Mouse (Mus musculus): Measurements from ENCODE around the gene Sowaha.
A peak's percentile ranks its signal among the peaks of the same experiment; 100 is the strongest.

Gene Sowaha

DNA sequence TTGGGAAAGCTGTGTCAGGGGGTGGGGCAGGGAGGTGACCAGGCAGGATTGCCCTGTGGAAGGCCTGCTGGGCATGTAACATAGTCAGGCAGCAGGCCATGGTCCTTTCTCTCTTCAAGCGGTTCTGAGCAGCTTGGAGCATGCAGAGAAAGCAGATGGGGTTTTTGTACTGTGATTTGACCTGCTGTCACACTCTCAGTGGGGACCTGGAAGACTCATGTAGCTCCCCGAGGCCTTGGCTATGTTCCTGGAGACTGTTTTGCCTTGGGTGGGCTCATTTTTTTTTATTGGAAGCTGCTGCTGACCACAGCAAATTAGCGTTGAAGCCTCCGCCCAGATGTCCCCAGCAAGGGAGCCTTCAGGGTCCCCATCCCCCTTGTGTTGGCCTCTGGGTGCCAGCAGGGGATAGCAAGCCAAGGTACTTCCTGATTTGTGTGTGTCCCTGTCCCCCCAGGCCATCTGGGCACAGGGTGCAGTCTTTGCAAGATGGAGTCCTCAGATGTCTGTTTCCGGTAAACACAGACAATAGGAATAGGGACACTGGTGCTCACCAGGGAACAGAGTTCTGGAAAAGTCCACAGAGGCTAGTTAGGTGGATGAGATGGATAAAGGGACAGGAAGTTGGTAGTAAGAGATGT, 25.1 kb upstream of the Sowaha start:
- no peak for DNase-seq (ENCODE audit: low spot score)

GRCm38 (mm10) chr11:53504376-53504775, 24.3 kb upstream of the Sowaha start:
- no peak for DNase-seq (ENCODE audit: low spot score)

DNA sequence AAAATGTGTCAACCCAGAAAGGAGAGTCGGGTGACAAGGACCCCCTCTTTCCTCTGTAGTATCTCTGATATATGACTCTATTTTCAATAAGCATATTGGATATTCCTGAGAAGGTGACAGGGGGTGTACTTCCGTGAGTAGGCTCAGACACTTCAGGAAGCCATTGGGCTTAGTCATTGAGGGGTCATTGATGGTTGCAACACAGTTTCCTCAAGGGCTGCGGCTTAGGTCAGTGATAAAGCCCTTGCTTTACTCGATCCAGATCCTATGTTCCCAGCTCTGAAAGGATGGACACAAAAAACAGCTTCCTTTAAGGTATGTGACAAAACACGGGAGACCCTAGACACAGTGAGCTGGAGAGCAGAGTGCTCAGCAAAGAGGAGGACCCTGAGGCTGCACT, 23.7 kb upstream of the Sowaha start:
- no peak for DNase-seq (ENCODE audit: low spot score)

GRCm38 (mm10) chr11:53502039-53502765, 22.1 kb upstream of the Sowaha start:
- DNase-seq (ENCODE audit: low spot score) = no peak

- DNase-seq (ENCODE audit: low spot score) = peak; percentile 54
Measured at GRCm38 (mm10) chr11:53500569-53500968, 20.5 kb upstream of the Sowaha start.

GRCm38 (mm10) chr11:53496946-53497345, 16.9 kb upstream of the Sowaha start:
- DNase-seq (ENCODE audit: low spot score) = no peak

DNA sequence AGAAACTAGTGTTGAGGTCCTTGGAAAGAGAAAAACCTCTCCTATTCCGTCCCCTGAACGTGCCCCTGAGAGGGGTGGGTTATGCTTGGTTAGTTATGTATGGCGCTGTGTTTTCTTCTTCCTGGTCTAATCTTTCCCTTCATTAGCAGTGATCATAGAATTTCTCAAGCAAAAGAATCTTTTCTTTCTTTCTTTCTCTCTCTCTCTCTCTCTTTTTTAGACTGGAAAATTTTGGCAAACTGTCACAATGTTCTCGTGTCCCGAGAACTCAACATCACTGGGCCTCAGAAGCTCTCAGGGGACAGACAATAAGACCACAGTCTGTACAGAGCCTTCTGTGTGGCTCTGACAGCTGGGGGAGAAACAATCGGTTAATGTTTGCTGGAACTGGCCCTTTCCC, 15.3 kb upstream of the Sowaha start:
- DNase-seq (ENCODE audit: low spot score) = peak; percentile 53

GRCm38 (mm10) chr11:53493243-53493955, 13.3 kb upstream of the Sowaha start:
- DNase-seq (ENCODE audit: low spot score) = no peak

GRCm38 (mm10) chr11:53491954-53492401, 11.9 kb upstream of the Sowaha start:
- DNase-seq (ENCODE audit: low spot score) = peak; percentile 46

DNA sequence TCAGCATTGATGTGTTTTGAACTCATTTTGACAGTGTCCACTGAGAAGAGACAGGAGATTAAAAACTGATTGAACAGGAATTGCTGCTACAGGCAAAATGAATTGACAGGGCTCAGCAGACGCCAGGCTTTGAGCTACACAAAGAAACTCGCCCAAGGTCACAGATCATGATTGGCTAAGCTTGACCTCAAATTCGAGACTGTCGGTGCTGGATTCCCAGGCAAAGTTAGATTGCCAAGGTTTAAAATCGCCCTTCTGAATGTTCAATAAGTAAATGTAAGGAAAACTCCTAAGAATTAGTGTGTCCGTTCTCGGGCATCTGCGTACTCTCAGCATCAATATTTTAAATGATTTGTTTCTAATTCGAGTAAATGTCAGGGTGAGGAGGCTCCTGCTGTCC, 9.3 kb upstream of the Sowaha start:
- DNase-seq (ENCODE audit: low spot score) = no peak

DNA sequence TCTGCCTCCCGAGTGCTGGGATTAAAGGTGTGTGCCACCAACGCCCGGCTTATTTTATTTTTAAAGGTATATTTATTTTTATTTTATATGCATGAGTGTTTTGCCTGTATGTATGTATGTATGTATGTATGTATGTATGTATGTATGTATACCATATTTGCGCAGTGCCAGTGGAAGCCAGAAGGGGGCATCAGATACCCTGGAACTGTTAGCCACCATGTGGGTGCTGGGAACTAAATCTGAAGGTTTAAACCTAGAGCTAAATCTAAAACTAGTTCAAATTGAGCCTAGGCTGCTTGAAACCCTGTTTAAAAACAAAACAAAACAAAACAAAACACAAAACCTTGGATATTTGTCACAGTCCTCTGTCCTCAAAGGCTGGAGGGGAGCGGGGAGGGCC, 8.9 kb upstream of the Sowaha start:
- no peak for DNase-seq (ENCODE audit: low spot score)

DNA sequence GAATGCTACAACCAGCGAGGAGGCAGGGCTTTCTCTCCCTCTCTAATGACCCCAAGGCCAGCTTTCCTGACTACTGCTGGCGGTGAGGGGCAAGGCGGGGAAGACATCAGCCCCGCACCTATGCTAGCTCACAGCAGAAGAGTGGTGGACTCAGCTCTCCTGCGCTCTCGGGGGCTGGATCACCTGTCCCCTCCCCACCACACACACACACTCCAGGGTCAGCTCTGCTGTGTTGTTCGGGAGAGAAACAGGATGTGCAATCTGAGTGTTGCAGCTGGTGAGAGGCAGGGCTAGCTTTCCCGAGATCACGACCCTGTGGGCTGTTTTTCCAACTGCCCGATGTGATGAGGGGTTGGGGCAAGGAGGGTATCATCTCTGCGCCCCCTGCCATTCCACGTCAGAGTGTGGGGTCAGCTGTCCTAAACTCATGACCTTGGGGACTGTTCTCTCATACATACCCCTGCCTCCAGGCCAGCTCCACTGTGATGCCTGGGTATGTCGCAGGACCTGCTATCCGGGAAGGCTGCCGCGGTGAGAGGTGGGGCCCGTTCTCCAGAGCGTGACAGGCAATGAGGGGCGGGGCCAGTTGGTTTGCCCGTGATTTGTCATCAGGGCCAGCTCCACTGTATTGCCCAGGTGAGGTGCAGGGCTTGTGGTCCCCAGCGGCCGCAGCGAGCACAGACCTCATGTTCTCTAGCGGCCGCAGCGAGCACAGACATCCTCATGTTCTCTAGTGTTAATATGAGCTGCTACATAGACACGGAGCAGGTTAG, 6.9 kb upstream of the Sowaha start:
- DNase-seq (ENCODE audit: low spot score) = no peak

- no peak for DNase-seq (ENCODE audit: low spot score)
Measured at GRCm38 (mm10) chr11:53486351-53486750, 6.3 kb upstream of the Sowaha start.

GRCm38 (mm10) chr11:53485719-53486118, 5.6 kb upstream of the Sowaha start:
- no peak for DNase-seq (ENCODE audit: low spot score)

DNA sequence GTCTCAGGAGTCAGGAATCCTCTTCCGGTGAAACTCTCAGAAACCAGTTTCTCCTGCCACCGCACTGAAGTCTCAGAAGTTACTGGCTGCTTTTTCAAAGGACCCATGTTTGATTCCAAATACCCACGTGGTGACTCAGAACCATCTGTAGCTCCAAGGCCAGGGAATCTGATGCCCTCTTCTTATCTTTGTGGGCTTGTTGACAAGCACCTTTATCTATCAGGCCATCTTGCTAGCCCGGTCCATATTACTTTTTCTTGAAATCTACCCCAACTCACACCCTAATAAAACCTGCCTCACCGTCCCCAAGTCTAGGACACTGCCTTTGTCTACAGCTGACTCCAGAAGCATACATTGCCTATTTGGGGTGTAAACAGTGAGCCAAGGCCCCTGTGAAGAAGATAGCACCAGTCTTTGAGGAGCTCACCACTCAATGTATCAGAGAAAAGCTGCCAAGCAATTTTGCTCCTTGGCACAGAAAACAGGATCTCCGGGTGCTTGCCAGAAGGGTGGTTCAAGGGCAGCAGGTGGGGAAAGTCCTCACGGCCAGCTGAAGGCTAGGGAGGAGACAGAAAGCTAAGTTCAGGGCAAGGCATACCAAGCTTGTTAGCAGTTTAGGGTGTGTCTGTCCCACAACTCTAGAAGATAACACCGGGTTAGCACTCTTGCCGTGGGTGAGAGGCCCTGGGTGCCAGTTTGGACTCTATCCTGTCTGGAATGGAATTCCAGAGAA, 3.3 kb upstream of the Sowaha start:
- no peak for DNase-seq (ENCODE audit: low spot score)

GRCm38 (mm10) chr11:53481088-53481730, 1.1 kb upstream of the Sowaha start:
- DNase-seq (ENCODE audit: low spot score) = no peak

DNA sequence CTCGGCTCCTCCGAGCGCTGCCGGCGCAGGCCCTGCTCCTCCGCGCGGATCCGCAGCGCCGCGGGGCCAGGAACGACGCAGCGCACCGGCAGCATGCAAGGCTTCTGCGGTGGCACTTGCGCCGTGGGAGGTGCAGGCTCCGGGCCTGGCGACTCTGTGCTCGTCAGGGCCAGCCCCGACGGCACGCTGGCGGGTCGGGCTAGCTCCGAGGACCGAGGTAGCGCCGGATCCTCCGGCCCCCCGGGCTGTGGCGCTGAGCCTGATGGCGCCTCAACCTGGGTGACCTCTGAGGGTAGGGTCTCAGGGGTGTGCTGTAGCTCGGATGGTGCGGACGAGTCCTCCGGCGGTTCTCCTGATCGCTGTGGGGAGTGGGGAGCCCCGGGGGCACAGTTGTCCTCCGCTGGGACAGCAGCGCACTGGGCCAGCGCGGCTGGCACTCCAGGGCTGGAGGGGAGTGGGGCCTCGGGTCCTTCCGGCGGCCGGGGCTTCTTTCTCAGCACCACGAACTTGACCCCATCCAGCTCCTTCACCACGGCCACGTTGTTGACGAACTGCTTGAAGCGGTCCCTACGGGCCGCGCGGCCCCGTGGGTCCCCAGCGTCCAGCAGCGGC, 797 bp downstream of the Sowaha start:
- DNase-seq (ENCODE audit: low spot score) = no peak

DNA sequence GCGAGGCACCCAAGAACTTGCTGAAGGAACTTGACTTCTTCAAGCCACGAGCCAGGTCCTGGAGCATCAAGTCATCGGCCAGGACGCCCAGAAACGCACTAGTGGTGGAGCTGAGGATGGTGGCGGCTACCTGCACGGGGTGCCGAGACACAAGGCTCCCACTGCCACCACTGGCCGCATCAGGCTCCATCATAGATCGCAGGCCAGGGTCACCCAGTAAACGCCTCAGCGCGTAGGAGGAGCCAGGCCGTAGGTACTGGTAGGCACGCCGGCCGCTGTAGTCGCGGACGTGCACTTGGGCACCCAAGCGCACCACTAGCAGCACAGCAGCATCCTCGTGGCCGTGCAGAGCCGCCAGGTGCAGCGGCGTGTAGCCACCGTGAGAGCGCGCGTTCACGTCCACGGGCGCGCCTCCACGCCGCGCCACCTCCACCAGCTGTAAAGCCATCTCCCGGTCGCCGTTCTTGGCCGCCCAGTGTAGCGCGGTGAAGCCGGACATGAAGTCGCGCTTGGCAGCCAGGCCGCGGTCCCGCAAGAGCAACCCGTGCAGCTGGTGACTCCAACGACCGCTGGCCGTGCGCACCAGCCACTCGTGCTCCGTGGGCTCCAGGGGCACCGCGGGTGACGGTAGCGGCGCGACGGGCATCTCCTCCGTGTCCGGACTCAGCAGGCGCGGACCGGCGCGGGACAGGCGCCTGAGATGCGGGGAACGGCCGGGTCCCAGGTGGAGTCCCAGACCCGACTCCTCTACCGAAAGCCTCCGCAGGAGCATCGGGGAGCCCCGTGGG, 1.5 kb downstream of the Sowaha start:
- DNase-seq (ENCODE audit: low spot score) = no peak

GRCm38 (mm10) chr11:53477833-53478232, 2.2 kb downstream of the Sowaha start:
- DNase-seq (ENCODE audit: low spot score) = no peak

DNA sequence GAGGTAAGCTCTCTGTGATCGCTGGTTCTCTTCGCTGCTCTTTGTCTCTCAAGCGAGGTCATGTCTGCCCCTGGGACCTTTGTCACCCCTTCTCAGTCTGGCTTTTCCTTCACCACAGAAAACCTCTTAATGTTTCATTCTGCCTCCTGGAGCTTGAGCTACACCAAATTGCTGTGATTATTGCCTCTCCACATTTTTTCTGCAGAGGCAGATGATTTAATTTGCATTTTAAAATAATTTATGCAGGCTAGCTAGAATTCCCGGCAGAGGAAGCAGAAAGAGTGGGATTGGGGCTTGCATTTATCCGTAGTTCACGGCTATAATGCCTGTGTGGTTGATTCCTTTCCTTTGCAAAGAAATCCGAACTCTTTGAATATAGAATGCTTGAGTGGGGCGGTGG, 4.5 kb downstream of the Sowaha start:
- DNase-seq (ENCODE audit: low spot score) = no peak

All from adipocyte (in vitro differentiated cells).